Mouse (Mus musculus) urinary bladder, postnatal 36 days (tissue): ENCODE measurements around the gene Atl3.
"Not testable (repeated sequence)": the region's sequence is repeated elsewhere in the genome, so short reads cannot be mapped to it uniquely, and the experiment has no call there.

Experiments
- DNase-seq, 2 experiments: peaks; one replicate each; pipeline ENCODE4 v3.0.0; 2022; ENCODE audit warnings: low spot score in 2 of 2, mixed read lengths in 1 of 2

Gene Atl3

DNA sequence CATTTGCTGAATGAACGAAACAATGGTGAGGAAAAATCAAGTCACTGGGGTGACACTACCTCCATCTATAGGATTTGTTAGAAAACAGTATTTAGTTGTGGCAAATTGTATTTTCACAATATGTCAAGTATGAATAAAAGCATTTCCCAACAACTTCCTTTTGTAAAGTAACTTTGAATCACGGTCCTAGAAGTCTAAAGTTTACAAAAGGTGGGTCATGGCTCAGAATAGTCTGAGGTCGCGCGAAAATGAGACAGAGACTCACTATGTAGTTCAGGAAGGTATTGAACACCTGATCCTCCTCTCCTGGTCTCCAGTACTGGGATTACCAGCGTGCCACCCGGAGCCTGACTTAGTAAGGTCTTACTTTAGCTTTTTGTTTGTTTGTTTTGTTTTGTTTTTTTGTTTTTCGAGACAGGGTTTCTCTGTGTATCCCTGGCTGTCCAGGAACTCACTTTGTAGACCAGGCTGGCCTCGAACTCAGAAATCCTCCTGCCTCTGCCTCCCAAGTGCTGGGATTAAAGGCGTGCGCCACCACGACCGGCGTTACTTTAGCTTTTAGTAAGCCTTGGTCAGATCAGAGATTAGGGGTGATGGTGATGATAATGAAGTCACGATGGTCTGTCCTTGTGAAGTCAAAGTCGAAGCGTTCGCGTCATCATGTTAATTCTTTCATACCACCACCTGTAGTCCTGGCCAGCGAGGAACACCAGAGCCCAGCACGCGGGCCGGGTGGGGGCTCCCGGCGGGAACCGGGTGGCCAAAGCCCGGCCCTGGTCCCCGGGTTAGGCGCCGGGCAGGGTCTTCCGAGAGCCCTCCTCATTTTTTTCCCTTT, at the start of gene Atl3:
TSS of gene Atl3 (plus strand) at position 689 of the 835 bp plus-strand sequence.
- no peak for DNase-seq

DNA sequence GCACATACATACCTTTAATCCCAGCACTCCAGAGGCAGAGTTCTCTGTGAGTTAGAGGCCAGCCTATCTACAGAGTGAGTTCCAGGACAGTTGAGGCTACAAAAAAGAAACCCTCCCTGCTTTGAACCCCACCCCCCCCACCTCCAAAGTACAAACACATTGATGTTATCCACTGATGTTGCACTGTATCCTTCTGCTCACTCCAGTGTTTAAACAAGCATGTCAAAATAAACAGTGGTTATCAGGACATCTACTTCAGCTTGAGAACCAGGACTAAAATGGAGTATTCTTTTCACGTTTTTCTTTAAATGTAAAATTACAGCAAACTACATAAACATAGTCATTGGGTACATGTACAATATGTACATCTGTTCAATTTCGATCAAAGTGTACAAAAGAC, 48.7 kb upstream of the Atl3 start:
- no peak for DNase-seq

DNA sequence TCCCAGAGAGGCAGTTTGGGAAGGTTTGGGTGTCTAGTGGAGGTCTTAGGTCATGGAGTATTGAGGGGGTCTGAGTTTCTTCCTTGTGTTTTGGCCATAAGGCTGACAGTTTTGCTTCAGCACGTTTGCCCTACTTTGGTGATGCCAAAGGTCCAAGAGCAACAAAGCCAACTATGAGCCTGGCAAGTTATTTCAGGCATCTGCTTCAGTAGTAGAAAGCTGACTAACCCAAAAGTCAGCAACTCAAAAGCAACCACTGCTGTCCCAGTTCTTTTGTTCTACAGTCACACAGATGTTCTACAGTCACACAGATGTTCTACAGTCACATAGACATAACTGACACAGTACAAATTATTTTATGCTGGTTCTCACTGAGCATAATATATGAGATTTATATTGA, 48.2 kb upstream of the Atl3 start:
- no peak for DNase-seq

- no peak for DNase-seq
Measured at GRCm38 (mm10) chr19:7456803-7457202, 37.0 kb upstream of the Atl3 start.

- no peak for DNase-seq
Measured at GRCm38 (mm10) chr19:7458901-7459300, 34.9 kb upstream of the Atl3 start.

DNA sequence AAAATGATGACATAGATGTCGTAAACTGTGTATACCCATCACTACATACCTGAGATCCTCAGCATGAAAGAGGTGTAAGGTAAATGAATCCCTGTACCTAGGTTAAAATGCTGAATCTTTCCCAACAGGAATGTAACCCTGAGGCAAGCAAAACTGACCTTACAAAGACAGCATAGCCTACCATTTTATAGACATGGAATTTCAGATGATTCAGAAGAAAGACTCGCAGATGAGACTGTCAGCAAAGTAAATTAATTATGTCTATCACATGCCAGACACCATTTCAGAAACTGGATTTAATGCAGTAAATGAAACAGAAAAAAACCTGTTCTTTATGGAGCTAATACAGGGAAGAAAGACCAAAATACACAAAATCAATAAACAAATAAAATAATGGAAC, 34.5 kb upstream of the Atl3 start:
- DNase-seq = no peak

DNA sequence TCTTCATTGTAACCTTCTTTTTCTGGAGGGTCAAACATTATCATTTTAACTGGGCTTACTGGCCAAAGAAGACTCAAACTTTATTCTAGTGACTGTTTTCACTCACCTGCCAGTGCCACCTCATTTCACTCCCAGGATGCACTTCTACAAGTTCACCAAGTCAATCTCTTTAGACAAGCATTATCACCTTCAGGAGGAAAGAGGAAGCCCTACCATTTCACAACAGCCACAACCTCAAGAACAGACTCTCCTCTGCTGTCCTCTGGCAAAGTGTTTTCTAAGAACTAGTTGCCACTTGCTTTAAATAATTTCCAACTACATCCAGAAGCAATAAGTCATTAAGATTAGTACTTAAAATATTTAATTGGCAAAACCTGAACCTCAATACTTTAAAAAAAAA, 25.9 kb upstream of the Atl3 start:
- no peak for DNase-seq

GRCm38 (mm10) chr19:7470643-7471042, 23.2 kb upstream of the Atl3 start:
- DNase-seq = no peak

- no peak for DNase-seq
Measured at GRCm38 (mm10) chr19:7479751-7480248, 14.0 kb upstream of the Atl3 start.

DNA sequence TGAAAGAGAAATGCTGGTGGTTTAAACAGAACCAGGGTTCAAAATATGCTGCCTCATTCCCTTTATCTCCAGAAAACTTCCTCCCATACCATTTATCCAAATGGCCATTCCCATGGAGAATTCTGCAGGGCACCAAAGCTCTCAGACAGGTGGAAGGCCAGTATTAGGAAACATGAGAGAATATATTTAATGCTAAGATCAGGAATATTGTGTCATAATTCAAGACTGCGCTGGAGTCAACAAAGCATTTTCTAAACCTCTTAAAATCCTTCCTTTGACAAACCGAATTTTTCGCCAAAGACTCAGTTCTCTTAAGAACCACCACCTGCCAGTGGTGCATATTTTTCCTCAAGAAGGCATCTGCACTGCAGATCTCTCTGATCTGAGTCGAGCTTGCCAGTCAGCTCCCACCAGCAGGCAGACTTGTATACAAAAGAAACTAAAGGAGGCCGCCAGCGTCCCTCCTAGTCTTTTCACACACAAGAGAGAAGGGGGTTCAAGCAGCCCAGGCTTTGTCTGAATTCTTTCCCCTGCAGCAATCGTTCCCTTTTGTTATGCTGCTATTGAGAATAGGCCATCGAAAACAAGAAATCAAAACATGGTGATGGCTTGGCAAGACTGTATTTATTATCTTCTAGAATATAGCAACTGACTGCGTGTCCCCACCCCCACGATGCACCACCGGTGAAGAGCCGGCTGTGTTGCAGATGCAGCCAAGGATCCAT, 12.1 kb upstream of the Atl3 start:
- DNase-seq = no peak

DNA sequence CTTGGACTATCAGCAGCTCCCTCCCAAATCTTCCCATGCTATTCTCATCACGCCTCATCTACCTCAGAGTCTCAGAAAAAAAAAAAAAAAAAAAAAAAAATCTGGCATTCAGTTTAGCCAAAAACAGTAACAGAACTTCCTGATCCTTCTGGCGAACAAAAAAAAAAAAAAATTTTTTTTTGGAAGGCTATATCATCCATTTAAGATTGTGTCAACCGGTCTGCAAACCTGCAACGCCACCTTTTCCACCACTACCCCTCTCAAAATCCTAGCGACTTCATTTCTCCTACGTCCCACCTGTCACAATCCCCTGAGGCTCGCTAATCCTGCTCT, 11.6 kb upstream of the Atl3 start:
- DNase-seq = no peak

DNA sequence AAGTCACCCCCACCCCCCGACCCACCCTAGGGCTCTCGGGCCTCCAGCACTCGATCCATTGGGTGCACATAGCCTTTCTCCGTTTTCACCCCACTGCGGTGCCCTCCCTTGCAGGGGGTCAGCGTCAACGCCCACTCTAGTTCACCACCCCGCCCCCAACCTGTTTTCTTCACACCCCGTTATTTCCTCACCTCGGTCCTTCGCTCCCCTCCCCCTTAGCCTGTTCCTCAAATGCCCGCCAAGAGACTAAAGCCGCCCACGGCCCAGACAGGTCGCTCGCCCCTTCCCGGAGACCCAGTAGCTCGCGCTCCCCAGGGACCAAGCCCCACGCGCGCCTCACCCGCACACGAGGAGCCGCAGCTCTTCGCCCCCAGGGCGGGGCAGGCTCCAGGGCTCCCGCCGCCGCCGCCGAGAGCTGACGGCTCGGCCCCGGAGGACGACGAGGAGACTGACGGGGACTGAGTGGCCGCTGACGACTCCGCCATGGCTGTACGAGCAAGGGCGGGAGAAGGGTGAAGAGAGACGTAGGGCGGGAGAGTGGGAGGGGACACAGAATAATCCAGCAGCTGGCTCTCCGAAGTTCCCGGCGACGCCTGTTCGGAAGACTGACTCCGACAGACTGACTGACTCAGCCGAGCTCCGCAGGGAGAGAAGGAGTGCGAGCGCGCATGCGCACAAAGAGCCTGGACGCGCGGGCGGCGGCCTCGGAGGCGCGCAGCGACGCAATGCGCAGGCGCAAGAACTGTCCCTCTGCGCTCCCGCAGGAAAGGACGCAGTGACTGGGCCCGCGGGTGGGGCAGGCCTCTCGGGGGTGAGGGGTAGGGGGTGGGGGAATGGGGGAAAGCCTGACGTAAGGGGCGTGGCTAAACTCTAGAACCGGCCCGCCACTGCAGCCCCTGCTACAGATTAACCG, 11.0 kb upstream of the Atl3 start, which contains the start of gene Rtn3:
TSS of gene Rtn3 (minus strand) at position 683 of the 913 bp plus-strand sequence.
- DNase-seq = peak; percentile 88 to 95

DNA sequence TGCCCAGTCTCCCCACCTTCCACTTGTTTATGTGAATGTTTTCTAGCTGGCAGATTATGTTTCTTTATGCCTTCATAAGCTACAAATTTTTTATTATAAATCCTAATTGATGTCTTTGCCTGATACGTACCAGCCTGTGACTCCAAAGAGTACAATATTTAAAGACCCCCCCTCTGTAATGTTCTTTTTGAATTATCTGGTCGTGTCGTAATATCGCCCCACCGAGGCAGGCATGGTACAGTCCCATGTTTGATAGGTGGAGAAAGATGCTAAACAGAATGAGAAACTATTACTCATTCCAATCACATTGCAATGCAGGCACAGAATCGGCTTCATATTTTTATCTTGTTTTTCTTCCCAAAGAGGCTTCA, 10.3 kb upstream of the Atl3 start:
- DNase-seq = no peak

- DNase-seq = no peak
Measured at GRCm38 (mm10) chr19:7484076-7484475, 9.8 kb upstream of the Atl3 start.

- no peak for DNase-seq
Measured at GRCm38 (mm10) chr19:7487680-7488079, 6.2 kb upstream of the Atl3 start.

- no peak for DNase-seq
Measured at GRCm38 (mm10) chr19:7491960-7492359, 1.9 kb upstream of the Atl3 start.

GRCm38 (mm10) chr19:7492682-7493081, 1.2 kb upstream of the Atl3 start:
- DNase-seq = no peak

DNA sequence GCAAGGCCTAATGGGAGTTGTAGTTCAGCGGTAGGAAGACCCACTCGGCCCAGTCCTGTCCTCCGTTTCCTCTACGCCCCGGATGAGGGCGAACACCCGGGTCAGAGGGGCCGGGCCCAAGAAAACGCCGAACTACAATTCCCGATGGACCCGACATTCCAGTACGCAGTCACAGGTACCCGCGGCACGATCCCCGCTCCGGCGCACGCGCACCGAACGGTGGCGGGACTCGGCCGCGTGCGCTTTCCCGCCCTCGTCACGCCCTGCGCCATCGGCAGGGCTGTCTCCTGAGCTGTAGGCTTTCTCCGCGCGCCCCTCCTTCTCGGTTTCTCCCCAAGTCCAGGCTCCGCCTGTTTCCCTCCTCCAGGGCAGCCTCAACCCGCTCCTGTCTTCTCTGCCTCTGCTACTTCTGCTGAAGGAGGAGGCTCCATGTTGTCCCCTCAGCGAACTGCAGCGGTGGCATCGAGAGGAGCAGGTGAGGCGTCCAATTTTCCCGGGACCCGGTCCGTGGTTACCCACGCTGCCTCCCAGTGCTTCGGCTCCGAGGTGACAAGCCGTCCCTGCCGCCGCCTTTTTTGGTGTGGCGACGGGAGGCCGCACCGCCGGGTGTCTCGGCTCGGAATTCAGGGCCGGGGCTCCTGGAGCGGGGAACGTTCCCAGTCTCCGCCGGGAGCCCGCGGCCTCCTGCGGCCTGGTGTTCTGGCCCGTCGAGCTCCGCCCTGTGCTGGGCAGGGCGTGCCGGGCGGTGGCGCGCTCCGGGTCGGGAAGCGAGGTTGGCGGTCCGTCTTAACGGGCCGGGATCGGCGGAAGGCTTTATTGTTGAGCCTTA, 561 bp downstream of the Atl3 start:
- peak; percentile 93 to 96 for DNase-seq

DNA sequence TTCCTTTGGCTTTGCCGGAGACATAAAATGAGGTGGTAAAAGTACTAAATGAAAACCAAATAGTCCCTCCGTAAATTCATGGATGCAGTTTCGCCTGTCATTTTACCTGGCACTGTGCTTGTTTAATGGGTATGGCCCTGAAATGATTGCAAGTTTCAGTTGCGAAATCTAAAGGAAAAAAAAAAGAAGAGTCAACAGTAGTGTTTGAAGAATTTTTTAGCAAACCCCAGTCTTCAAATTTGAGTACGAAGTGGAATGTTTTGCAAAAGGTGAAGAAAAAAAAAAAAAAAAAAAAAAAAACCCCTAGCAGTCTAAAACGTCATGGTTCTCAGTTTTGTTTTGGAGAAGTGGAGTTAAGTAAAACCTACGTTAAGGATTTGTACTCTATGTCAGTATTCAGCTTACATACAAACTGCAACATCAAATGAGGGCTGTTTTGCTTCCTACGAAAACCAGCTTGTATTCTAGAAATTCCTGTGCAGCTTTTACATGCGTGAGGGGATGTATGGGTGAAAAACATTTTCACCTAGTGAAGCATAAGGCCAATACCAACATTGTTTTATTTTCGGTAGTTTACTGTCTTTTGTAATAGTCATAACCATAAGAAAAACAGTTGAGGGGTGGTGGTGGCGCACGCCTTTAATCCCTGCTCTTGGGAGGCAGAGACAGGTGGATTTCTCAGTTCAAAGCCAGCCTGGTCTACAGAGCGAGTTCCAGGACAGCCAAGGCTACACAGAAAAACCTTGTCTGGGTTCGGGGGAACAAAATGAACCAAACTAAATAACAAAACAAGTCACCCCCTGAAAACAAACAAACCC, 1.6 kb downstream of the Atl3 start:
- no peak for DNase-seq

DNA sequence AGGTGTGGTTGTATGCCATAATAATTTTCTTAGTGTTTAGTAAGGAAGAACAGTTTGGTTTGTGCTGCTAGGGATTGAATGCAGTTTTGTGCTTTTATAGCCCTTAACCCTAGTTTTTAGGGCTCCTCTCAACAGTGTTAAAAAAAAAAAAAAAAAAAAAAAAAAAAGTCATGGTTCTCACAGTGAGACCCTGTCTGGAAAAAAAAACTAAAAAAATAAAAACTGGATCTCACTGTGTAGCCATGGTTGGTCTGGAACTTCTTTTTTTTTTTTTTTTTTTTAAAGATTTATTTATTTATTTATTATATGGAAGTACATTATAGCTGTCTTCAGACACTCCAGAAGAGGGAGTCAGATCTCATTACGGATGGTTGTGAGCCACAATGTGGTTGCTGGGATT, 2.2 kb downstream of the Atl3 start:
- not testable (repeated sequence) for DNase-seq
